Mouse (Mus musculus) layer of hippocampus, adult 9-10 months (tissue): ENCODE measurements at regions not wholly inside any gene's neighbourhood (a gene's known extent, or its start where the extent isn't known, plus 50 kb on each side); places are given as distances from the start of the nearest gene placed in this dataset.
"Not testable (repeated sequence)": the region's sequence is repeated elsewhere in the genome, so short reads cannot be mapped to it uniquely, and the experiment has no call there.

Experiments
- DNase-seq: peaks from one replicate; pipeline ENCODE4 v3.0.0; 2022; ENCODE audit warnings: low spot score

- no peak for DNase-seq
Measured at GRCm38 (mm10) chr17:76703823-76704222, 1152.1 kb upstream of the Fam98a start.

- no peak for DNase-seq
Measured at GRCm38 (mm10) chr17:76696219-76696618, 1144.5 kb upstream of the Fam98a start.

GRCm38 (mm10) chr17:76658056-76658455, 1106.3 kb upstream of the Fam98a start:
- no peak for DNase-seq

DNA sequence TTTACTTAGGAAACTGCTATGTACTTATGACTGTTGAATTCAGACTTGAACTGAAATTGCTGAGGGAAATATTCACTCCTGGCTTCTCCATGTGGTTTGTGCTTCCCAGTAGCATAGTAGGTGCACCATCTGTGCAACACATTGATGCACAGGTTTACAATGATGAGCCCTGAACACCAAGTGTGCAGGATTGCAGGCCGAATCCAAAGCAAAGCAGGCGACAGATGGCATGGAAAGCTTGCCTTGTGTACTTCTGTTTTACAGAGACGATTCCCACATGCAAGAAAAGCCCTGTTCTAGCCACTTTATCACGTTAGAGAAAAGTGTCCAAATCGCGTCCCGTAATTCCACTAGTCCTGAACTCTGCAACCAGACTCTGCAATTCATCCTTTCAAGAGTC, 1074.2 kb upstream of the Fam98a start:
- peak; percentile 49 for DNase-seq

DNA sequence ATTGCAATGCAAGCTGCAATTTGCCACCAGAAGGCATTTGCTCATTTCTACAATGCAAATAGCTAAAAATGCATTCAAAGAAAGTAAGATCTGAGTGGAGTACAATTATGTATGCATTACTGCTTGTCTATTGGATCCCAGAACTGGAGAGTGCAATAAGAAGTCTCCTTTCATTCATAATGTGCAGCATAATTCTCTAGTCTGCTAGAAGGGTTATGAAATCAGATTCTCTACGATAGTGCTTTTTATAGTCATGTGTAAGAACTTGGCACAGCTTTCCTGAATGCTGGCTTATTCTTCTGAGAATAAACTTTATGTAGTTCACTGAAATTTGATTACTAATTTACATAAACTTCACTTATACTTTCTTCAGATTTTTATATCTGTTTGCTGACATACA, 1053.5 kb upstream of the Fam98a start:
- DNase-seq: no peak

DNA sequence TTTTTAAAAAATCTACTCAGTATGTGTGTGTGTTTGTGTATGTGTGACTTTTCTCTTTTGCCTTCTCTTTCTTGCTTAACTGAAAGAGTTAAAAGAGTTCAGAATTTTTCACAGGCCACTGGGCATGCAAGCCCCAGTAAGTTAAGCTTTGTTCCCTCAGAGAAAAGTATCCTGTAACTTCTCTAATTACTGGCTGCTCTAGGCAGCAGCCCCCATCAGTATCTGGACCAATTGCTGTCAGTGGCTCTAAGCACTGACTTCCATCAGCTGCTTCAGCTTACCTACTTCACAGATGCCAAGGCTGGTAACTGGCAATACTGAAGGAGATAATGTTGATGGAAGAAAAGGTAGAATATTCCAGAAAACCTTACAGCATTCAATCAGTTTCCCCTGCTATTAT, 1026.6 kb upstream of the Fam98a start:
- DNase-seq: no peak

GRCm38 (mm10) chr17:76559725-76560124, 1008.0 kb upstream of the Fam98a start:
- DNase-seq: no peak

DNA sequence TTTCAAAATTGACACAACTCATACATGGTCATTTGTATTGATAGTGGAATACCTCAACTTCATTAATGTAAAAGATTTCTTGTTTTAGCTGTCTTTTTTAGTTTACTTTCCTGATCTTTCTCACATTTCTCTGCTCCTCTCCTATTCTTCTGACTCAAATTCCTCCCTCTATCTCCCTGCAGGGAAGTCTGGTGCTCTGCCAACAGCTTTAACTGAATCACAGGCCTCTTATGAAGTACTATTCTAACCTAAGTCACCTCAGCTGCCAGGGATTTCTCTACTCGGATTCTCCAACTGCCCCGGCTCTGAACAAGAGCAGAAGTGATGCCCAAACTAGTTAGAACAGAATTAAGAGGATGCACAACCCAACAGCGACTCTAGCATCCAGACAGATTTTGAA, 993.8 kb upstream of the Fam98a start:
- DNase-seq: no peak

GRCm38 (mm10) chr17:76535772-76536171, 984.0 kb upstream of the Fam98a start:
- DNase-seq: no peak

DNA sequence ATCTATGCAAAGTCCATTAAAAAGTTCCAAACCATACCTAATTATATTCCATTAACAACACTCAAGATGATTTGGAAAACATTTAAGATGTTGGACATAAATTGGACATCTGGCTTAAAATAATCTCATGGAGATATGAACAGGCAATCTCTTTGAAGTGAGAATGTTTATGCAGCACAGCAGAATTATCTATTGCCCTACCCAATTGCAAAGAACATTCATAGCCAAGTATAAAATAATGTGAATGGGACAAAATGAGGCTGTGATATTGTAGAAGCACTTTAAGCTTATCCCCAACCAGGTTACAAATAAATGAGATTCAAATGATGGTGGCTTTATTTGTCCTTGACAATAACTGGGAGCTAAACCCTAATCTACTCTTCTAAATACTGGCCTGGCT, 950.0 kb upstream of the Fam98a start:
- no peak for DNase-seq

DNA sequence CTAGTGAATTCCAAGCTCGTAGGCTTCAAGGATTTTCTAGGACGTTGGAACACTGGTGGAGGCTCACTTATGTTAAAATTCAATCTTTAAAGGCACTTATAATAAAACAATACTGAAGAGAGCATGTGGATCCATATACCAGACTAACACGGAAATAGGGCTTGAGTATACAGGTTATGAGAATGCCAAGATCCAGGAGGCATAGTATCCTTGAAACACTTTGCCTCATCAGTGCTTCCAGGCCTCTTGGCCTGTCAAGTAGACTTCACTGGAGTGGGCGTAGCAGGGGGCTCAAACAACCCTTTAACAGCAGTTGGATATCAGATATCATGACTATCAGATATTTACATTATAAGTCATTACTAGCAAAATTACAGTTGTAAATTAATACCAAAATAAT, 948.7 kb upstream of the Fam98a start:
- DNase-seq: no peak

DNA sequence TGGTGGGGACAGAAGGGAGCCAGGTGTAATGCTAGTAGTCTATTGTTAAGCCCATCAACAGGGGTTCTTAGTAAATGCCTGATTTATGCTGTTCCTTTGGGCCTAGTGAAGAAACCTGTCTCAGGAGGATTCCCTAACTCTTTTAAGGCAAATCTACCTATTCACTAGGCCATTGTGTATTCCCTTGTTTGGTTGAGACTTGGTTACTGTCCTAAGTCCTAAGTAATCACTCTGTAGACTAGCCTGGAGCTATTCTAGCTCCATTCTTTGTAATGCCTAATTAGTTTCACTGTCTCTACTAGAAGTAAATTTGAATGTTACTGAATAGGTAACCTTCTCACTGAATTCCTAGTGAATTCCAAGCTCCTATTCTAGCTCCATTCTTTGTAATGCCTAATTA, 948.2 kb upstream of the Fam98a start:
- DNase-seq: not testable (repeated sequence)

DNA sequence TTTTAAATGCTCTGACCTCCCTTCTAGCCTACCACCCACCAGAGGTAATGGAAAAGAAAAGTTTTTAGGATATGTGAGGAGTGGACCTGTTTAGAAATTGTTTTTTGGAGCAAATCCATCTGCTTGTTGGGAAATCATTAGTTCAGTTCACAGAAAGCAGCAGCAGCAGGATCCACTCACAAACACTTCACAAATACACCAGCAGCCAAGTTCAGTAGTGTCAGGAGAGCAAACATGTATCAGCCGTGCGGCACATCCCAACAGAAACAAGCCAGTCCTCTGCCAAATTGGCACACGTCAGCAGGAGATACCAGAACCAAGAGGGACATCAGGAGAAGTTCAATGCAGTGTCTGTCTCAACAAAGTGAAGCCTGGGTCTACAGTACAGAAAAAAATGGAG, 935.6 kb upstream of the Fam98a start:
- no peak for DNase-seq

DNA sequence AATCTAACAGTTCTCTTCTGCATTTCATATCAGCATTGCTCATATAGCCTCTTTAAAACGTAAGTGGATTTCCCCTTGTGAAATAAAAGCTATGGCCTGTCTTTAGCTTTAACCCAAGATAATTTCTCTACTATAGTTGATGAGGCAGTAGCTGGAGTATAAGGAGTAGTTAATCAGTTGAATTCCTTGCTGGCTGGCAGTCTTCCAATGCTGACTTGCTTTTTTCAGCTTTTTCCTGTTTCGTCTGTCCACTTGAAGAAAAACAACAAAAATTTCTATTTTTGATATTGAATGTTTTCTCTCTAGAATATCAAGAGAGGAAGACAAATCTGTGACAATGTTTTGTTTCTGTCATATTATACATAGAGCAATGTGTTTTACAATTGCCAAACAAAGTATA, 932.4 kb upstream of the Fam98a start:
- DNase-seq: no peak

- no peak for DNase-seq
Measured at GRCm38 (mm10) chr17:76451296-76451834, 899.6 kb upstream of the Fam98a start.
